Mouse (Mus musculus) C2C12 (cell line): Measurements from ENCODE around the gene Racgap1. TPM values are rescaled to one million over a fixed set of nuclear protein-coding genes. Genes with fewer than 3 reads are reported as not detected.

ENCODE experiments used
- H3K27me3 ChIP-seq: one replicate; pipeline ENCODE4 v1.6.1; 2011; ENCODE audit not compliant: control insufficient read depth, insufficient read depth, insufficient read length
- H3K36me3 ChIP-seq: one replicate; pipeline ENCODE4 v1.6.1; 2011; ENCODE audit not compliant: control insufficient read depth, insufficient read depth
- H3K4me3 ChIP-seq: one replicate; pipeline ENCODE4 v1.5.1; 2011; ENCODE audit warnings: mild to moderate bottlenecking, control low read depth; ENCODE audit not compliant: poor library complexity, insufficient read depth, severe bottlenecking
- H3K79me2 ChIP-seq: one replicate; pipeline ENCODE4 v1.6.1; 2011; ENCODE audit not compliant: control insufficient read depth, insufficient read depth
- H3K79me3 ChIP-seq: one replicate; pipeline ENCODE4 v1.6.1; 2011; ENCODE audit warnings: low read depth, control low read depth
- H3ac ChIP-seq: one replicate; pipeline ENCODE3; 2011; ENCODE audit warnings: low read depth; ENCODE audit not compliant: control insufficient read depth, insufficient read length
- CEBPB ChIP-seq: IDR thresholded peaks from one replicate; pipeline ENCODE4 v1.6.1; 2011; ENCODE audit warnings: low read depth, mild to moderate bottlenecking, control low read depth, moderate library complexity
- CTCF ChIP-seq: IDR thresholded peaks from one replicate; pipeline ENCODE4 v1.5.1; 2011; ENCODE audit not compliant: control insufficient read depth, insufficient read depth, insufficient read length
- FOSL1 ChIP-seq: IDR thresholded peaks from one replicate; pipeline ENCODE4 v1.8.0; 2011; ENCODE audit warnings: mild to moderate bottlenecking, low read length; ENCODE audit not compliant: poor library complexity, insufficient read depth, severe bottlenecking
- MAX ChIP-seq: IDR thresholded peaks from one replicate; pipeline ENCODE4 v1.6.1; 2011; ENCODE audit warnings: mild to moderate bottlenecking, control low read depth
- MYOD1 ChIP-seq: IDR thresholded peaks from one replicate; pipeline ENCODE4 v1.6.1; 2011; ENCODE audit warnings: low read depth; ENCODE audit not compliant: control insufficient read depth, insufficient read length
- MYOG ChIP-seq: IDR thresholded peaks from one replicate; pipeline ENCODE4 v1.6.1; 2011; ENCODE audit not compliant: control insufficient read depth, insufficient read length; ENCODE audit errors: extremely low read depth
- USF1 ChIP-seq: IDR thresholded peaks from one replicate; pipeline ENCODE4 v1.6.1; 2011; ENCODE audit warnings: low read depth, mild to moderate bottlenecking, control low read depth, moderate library complexity
- polyA plus RNA-seq: library from polyadenylated mRNA; unstranded; fragments of >200 nt; fragmentation: generic; extraction: Trizol; gene quantifications from one replicate; pipeline ENCODE4 v1.2.1, GENCODE M21; 2012; ENCODE audit warnings: missing spikeins

Gene Racgap1
- polyA plus RNA-seq, 1 experiment: 175 TPM

DNA sequence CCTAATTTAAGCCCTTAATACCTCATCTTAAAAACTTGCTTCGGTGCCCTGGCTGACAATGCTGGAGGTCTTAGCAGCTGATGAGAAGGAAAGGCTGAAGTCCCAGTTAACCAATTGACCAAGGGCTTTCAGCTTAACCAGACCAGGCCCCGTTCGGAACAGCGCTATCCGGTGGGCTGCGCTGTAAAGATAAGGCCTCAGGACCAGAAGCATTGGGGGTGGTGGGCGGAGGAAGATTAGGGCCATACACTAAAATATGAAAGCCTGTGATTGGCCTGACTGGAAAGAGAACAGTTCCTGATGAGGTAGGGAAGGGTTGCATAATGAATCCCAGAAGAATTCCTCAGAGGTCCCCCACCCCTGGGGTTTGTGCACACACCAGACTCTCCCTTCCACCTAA lies 10.9 kb upstream of the Racgap1 start:
- Histone ChIP-seq H3K4me3 (no peak overlapping the region), H3K79me3 (no peaks in the 10 kb centered on the region), H3K27me3 (peaks cover 9% of the 10 kb centered on the region), H3K79me2 (no peaks in the 10 kb centered on the region), H3ac (no peak overlapping the region), H3K36me3 (no peaks in the 10 kb centered on the region)
- TF ChIP-seq CTCF: no peak
- no peak for TF ChIP-seq MYOG
- TF ChIP-seq CEBPB: no peak
- TF ChIP-seq MYOD1: no peak
- TF ChIP-seq FOSL1: no peak
- no peak for TF ChIP-seq MAX
- TF ChIP-seq USF1: no peak

DNA sequence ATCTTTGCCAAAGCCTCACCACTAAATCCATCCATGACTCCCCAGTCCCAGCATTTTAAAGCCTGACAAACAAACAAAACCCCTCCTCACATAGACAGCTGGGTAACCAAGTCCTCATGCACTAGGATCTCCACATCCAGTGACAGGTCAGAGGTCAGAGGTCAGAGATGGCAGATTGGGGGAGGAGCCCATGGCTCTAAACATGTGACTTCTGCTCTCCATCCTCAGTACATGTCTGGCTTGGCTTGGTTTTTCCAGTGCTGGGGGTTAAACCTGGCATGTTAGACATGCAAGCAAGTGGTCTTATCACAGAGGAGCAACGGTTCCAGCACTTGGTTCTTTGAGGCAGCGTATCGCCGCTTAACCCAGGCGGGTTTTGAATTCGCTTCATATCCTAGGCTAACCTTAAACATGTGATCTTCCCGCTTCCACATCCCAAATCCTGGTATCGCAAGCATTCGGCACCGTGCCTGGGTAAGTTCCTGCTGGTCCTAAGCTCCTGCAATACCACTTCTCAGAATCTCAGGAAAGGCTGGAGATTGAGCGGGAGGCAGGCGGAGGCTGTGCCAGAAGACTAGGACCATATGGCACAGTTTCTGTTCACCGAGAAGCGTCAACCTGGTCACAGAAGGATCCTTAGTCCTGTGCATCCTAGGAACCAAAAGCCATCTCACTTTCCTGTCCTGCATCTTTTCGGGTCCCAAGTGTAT lies 9.8 kb upstream of the Racgap1 start:
- H3K27me3 ChIP-seq: peaks cover 7% of the 10 kb centered on the region
- no peak overlapping the region for H3K4me3 ChIP-seq
- no peaks in the 10 kb centered on the region for H3K79me2 ChIP-seq
- no peak overlapping the region for H3ac ChIP-seq
- H3K79me3 ChIP-seq: no peaks in the 10 kb centered on the region
- TF ChIP-seq CTCF (no peak), CEBPB (no peak), FOSL1 (no peak), MYOG (no peak), MYOD1 (no peak), MAX (no peak), USF1 (no peak)
- no peaks in the 10 kb centered on the region for H3K36me3 ChIP-seq

DNA sequence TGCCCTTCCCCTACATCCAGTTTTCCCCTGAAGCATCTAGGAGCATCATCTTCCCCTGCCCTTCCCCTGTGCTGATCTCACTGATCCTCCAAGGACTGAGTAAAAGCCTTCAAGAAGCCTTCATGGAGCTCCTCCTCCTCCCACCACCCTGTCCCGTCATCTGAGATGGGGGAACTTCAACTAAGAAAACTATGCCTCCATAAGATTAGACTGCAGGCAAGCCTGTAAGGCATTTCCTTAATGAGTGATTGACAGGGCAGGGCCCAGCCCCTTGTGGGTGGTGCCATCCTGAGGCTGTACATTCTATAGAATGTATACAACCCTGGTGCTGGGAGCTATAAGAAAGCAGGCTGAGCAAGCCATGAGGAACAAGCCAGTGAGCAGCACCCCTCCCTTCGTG lies 7.0 kb upstream of the Racgap1 start:
- no peaks in the 10 kb centered on the region for H3K79me3 ChIP-seq
- H3ac ChIP-seq: no peak overlapping the region
- peaks cover 4% of the 10 kb centered on the region for H3K27me3 ChIP-seq
- H3K79me2 ChIP-seq: no peaks in the 10 kb centered on the region
- no peak overlapping the region for H3K4me3 ChIP-seq
- TF ChIP-seq CEBPB: no peak
- no peak for TF ChIP-seq USF1
- no peak for TF ChIP-seq CTCF
- no peak for TF ChIP-seq MYOD1
- TF ChIP-seq MYOG: no peak
- TF ChIP-seq MAX: no peak
- TF ChIP-seq FOSL1: no peak
- no peaks in the 10 kb centered on the region for H3K36me3 ChIP-seq

GRCm38 (mm10) chr15:99655956-99656355 lies 4.5 kb upstream of the Racgap1 start:
- no peak for TF ChIP-seq FOSL1
- H3ac ChIP-seq: no peak overlapping the region
- no peak overlapping the region for H3K4me3 ChIP-seq
- peaks cover 4% of the 10 kb centered on the region for H3K79me2 ChIP-seq
- H3K27me3 ChIP-seq: peaks cover 4% of the 10 kb centered on the region
- peaks cover 2% of the 10 kb centered on the region for H3K79me3 ChIP-seq
- no peaks in the 10 kb centered on the region for H3K36me3 ChIP-seq

GRCm38 (mm10) chr15:99653876-99654275 lies 2.4 kb upstream of the Racgap1 start:
- H3K36me3 ChIP-seq: peaks cover 5% of the 10 kb centered on the region
- TF ChIP-seq FOSL1 (no peak), USF1 (no peak), CTCF (no peak), MAX (no peak), MYOG (no peak), MYOD1 (no peak), CEBPB (no peak)
- peaks cover 23% of the 10 kb centered on the region for H3K79me3 ChIP-seq
- H3ac ChIP-seq: no peak overlapping the region
- no peak overlapping the region for H3K4me3 ChIP-seq
- H3K79me2 ChIP-seq: peaks cover 25% of the 10 kb centered on the region
- peaks cover 4% of the 10 kb centered on the region for H3K27me3 ChIP-seq

DNA sequence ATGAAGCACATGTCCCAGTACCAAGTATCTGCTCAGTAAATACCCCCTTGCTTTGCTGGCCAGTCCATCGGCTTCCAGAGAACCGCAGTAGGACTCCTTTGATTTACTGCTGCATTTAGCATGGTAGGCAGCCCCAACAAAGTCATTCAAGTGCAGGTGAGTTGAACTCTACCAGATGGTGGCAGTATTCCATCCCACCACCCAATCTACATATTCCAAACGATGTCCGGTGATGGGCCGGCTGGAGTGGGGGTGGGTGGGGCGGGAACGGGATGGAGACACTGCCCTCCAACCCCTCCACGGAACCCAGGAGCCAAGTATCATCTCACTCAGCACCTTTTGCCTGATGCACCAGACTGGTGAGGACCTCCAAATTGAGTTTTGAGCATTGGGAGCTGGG lies 1.8 kb upstream of the Racgap1 start:
- Histone ChIP-seq H3K79me3 (peaks cover 29% of the 10 kb centered on the region), H3K36me3 (peaks cover 8% of the 10 kb centered on the region), H3ac (no peak overlapping the region), H3K27me3 (peaks cover 4% of the 10 kb centered on the region), H3K79me2 (peaks cover 31% of the 10 kb centered on the region), H3K4me3 (no peak overlapping the region)
- TF ChIP-seq CTCF (no peak), CEBPB (no peak), FOSL1 (no peak), MYOG (no peak), MYOD1 (no peak), USF1 (no peak), MAX (no peak)
